Mouse (Mus musculus): ENCODE data around the gene Ctc1. TPM values are rescaled to one million over a fixed set of nuclear protein-coding genes. Genes with fewer than 3 reads are reported as not detected.

Ctc1 gene
- polyA plus RNA-seq, 1 experiment: 30.1 TPM

GRCm38 (mm10) chr11:69045531-69046394, 30.1 kb downstream of the Ctc1 start, which contains the start of gene Aurkb:
Aurkb (plus strand) TSS chr11:69045647.
- TF ChIP-seq CTCF (IDR thresholded peaks at IDR 0.05; ENCODE audit: insufficient read depth, low read length) (no peak), POLR2A (IDR thresholded peaks at IDR 0.05; ENCODE audit: borderline replicate concordance, extremely low read depth, low read depth, low read length) (no peak)
- WGBS: 1% methylated on average over 54 of the region's 54 CpGs
- H3K4me3 ChIP-seq (replicated peaks; ENCODE audit: extremely low read depth, low read depth, low read length): peak within 1 kb of the TSS; percentile 60
- DNase-seq: peak; percentile 67
- H3K4me1 ChIP-seq (ENCODE audit: control insufficient read depth, insufficient read depth, low read length): peaks cover 3% of the 10 kb centered on the region; the same call in 1 of the 2 replicates

- TF ChIP-seq CTCF (IDR thresholded peaks at IDR 0.05; ENCODE audit: insufficient read depth, low read length) (no peak), POLR2A (IDR thresholded peaks at IDR 0.05; ENCODE audit: borderline replicate concordance, extremely low read depth, low read depth, low read length) (no peak)
- Histone ChIP-seq H3K4me3 (replicated peaks; ENCODE audit: extremely low read depth, low read depth, low read length) (no peak overlapping the region), H3K4me1 (ENCODE audit: control insufficient read depth, insufficient read depth, low read length) (peaks cover 3% of the 10 kb centered on the region; the same call in 1 of the 2 replicates)
- no peak for DNase-seq
- 13% methylated on average over 9 of the region's 9 CpGs for WGBS
Measured at GRCm38 (mm10) chr11:69046395-69046774, 30.7 kb downstream of the Ctc1 start.

GRCm38 (mm10) chr11:69047592-69047991, 31.9 kb downstream of the Ctc1 start:
- 85% methylated on average over 12 of the region's 12 CpGs for WGBS
- DNase-seq: no peak

GRCm38 (mm10) chr11:69048151-69048550, 32.4 kb downstream of the Ctc1 start:
- Histone ChIP-seq H3K4me1 (ENCODE audit: control insufficient read depth, insufficient read depth, low read length) (peaks cover 3% of the 10 kb centered on the region; the same call in 1 of the 2 replicates), H3K4me3 (replicated peaks; ENCODE audit: extremely low read depth, low read depth, low read length) (no peak overlapping the region)
- DNase-seq: no peak
- TF ChIP-seq POLR2A (IDR thresholded peaks at IDR 0.05; ENCODE audit: borderline replicate concordance, extremely low read depth, low read depth, low read length): no peak
- no peak for TF ChIP-seq CTCF (IDR thresholded peaks at IDR 0.05; ENCODE audit: insufficient read depth, low read length)
- 86% methylated on average over 14 of the region's 14 CpGs for WGBS

More at GRCm38 (mm10) chr11:69047592-69047991, 31.9 kb downstream of the Ctc1 start:
- no peak overlapping the region for H3K4me3 ChIP-seq (replicated peaks; ENCODE audit: extremely low read depth, low read depth, low read length)
- peaks cover 3% of the 10 kb centered on the region; the same call in 1 of the 2 replicates for H3K4me1 ChIP-seq (ENCODE audit: control insufficient read depth, insufficient read depth, low read length)
- no peak for TF ChIP-seq CTCF (IDR thresholded peaks at IDR 0.05; ENCODE audit: insufficient read depth, low read length)
- no peak for TF ChIP-seq POLR2A (IDR thresholded peaks at IDR 0.05; ENCODE audit: borderline replicate concordance, extremely low read depth, low read depth, low read length)

DNA sequence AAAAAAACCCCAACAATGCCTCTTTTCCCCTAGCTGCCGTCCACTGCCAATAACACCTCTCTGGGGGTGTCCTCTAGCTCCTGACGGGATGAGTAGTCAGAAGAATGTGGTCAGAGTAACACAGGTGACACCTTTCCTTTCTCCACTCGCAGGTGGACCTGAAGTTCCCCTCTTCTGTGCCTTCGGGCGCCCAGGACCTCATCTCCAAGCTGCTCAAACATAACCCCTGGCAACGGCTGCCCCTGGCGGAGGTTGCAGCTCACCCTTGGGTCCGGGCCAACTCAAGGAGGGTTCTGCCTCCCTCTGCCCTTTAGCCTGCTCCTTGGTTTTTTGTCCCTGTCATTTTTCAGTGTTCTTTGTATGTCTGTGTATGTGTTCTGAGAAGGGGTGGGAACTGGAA, 35.0 kb downstream of the Ctc1 start:
- WGBS: 76% methylated on average over 8 of the region's 8 CpGs
- no peak overlapping the region for H3K4me3 ChIP-seq (replicated peaks; ENCODE audit: extremely low read depth, low read depth, low read length)
- no peak for TF ChIP-seq CTCF (IDR thresholded peaks at IDR 0.05; ENCODE audit: insufficient read depth, low read length)
- TF ChIP-seq POLR2A (IDR thresholded peaks at IDR 0.05; ENCODE audit: borderline replicate concordance, extremely low read depth, low read depth, low read length): no peak
- peaks cover 5% of the 10 kb centered on the region; the same call in 1 of the 2 replicates for H3K4me1 ChIP-seq (ENCODE audit: control insufficient read depth, insufficient read depth, low read length)
- no peak for DNase-seq

GRCm38 (mm10) chr11:69051771-69052170, 36.1 kb downstream of the Ctc1 start:
- Histone ChIP-seq H3K4me1 (ENCODE audit: control insufficient read depth, insufficient read depth, low read length) (0 out of 2 replicates have a peak, but pooled peaks cover 2% of the 10 kb centered on the region), H3K4me3 (replicated peaks; ENCODE audit: extremely low read depth, low read depth, low read length) (no peak overlapping the region)
- no peak for TF ChIP-seq CTCF (IDR thresholded peaks at IDR 0.05; ENCODE audit: insufficient read depth, low read length)
- TF ChIP-seq POLR2A (IDR thresholded peaks at IDR 0.05; ENCODE audit: borderline replicate concordance, extremely low read depth, low read depth, low read length): no peak
- WGBS: 79% methylated on average over 4 of the region's 4 CpGs
- no peak for DNase-seq

DNA sequence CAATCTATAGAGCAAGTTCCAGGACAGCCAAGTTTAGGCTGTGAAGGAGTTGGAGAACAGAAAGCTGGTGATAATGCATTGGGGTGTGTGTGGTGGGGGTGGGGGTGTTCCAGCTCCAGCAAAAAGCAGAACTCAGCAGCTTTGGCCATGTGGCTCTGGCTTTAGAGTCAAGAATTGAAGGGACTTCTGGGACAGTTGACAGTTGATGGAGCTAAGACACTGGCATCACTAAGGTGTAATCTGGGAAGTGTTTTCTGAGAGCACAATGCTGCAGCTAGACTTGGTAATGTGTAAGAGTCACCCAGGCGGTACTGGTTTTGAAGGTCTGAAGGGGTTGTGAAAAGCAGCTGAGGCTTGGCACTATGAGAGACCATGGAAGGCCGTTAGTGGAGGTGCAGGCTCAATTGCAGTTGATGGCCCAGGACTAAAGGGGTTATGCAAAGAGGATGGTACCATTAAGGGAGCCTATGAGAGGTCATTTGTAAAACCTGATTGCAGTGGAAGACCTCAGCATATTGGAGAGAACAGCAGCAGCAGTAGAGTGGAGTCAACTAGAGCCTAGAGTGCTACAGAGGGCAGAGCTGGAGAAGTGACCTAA, 37.2 kb downstream of the Ctc1 start:
- no peak overlapping the region for H3K4me3 ChIP-seq (replicated peaks; ENCODE audit: extremely low read depth, low read depth, low read length)
- no peak for TF ChIP-seq CTCF (IDR thresholded peaks at IDR 0.05; ENCODE audit: insufficient read depth, low read length)
- no peak for TF ChIP-seq POLR2A (IDR thresholded peaks at IDR 0.05; ENCODE audit: borderline replicate concordance, extremely low read depth, low read depth, low read length)
- 0 out of 2 replicates have a peak, but pooled peaks cover 2% of the 10 kb centered on the region for H3K4me1 ChIP-seq (ENCODE audit: control insufficient read depth, insufficient read depth, low read length)
- WGBS: 87% methylated on average over 2 of the region's 2 CpGs
- no peak for DNase-seq

GRCm38 (mm10) chr11:69053848-69054247, 38.1 kb downstream of the Ctc1 start:
- Histone ChIP-seq H3K4me3 (replicated peaks; ENCODE audit: extremely low read depth, low read depth, low read length) (no peak overlapping the region), H3K4me1 (ENCODE audit: control insufficient read depth, insufficient read depth, low read length) (peaks cover 2% of the 10 kb centered on the region; the same call in 1 of the 2 replicates)
- TF ChIP-seq CTCF (IDR thresholded peaks at IDR 0.05; ENCODE audit: insufficient read depth, low read length) (no peak), POLR2A (IDR thresholded peaks at IDR 0.05; ENCODE audit: borderline replicate concordance, extremely low read depth, low read depth, low read length) (no peak)
- no peak for DNase-seq
- WGBS: 49% methylated on average over 3 of the region's 3 CpGs

GRCm38 (mm10) chr11:69058265-69058664, 42.6 kb downstream of the Ctc1 start:
- no peak for DNase-seq
- H3K4me1 ChIP-seq (ENCODE audit: control insufficient read depth, insufficient read depth, low read length): peaks cover 8% of the 10 kb centered on the region
- 58% methylated on average over 2 of the region's 2 CpGs for WGBS
- H3K4me3 ChIP-seq (replicated peaks; ENCODE audit: extremely low read depth, low read depth, low read length): no peak overlapping the region
- no peak for TF ChIP-seq POLR2A (IDR thresholded peaks at IDR 0.05; ENCODE audit: borderline replicate concordance, extremely low read depth, low read depth, low read length)
- TF ChIP-seq CTCF (IDR thresholded peaks at IDR 0.05; ENCODE audit: insufficient read depth, low read length): no peak
